Mouse (Mus musculus) mouse embryonic stem cell (cell line): ENCODE results near the gene Helz.
"Not testable (repeated sequence)": the region's sequence is repeated elsewhere in the genome, so short reads cannot be mapped to it uniquely, and the experiment has no call there.

Experiments used
- in situ Hi-C, 2 experiments: fragments of 300-500 bp; cut with MboI; formaldehyde crosslinking; loops; 1 replicate in 1 of 2; 3 replicates in 1 of 2; pipeline ENCODE4 v1.14.3; 2019 to 2020; ENCODE audit warnings: low sequenced_read_pairs in 2 of 2, low pct_unique_long_range_greater_than_20kb in 1 of 2, mixed read lengths in 1 of 2; ENCODE audit not compliant: unreplicated experiment in 1 of 2

Gene Helz

DNA sequence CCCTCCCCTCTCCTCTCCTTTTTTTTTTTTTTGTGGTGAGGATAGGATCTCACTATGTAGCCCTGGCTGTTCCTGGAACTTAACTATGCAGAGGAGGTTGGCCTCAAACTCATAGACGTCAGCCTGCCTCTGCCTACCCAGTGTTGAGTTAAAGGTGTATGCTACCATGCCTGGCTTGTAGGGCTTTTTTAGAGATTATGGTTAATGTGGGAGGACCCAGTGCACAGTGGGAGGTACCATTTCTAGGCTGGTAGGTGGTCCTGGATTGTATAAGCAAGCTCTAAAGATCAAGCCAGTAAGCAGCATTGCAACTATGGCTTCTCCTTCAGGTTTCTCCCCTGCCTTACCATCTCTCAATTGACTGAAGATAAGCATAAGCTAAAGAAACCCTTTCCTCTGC, 7.4 kb upstream of the Helz start:
- in situ Hi-C loops, result no loop called here

- in situ Hi-C loops, result no loop called here
Measured at GRCm38 (mm10) chr11:107545747-107546476, 1.8 kb upstream of the Helz start.

DNA sequence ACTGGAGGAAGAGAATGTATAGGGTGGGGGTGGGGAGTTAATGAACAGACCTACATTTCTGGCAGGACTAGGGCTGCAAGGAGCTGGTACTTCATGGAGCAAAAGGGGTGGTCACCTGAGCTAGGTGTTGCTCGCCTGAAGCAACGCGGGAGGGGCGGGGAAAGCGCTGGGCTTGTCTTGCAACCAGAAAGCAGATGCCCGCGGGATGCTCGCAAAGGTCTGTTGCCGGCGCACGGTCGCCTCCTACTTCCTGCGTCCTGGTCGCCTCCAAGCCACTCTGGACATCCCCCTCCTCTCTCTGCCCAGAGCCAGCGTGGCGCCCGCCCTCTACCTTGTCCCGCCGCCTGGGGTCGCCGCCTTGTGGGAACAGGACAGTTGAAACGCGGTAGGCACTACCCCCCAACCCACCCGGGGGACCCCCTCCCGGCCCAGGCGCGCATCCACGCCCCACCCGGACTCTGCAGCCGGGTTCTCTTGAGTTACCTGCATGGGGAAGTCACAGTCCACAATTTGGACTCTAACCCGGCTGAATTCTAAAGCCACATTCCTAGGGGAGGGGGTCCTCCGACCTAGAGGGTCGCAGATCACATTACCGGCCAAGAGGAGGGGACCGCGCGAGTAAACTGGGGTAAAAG, 946 bp upstream of the Helz start:
- in situ Hi-C loops, result no loop called here

DNA sequence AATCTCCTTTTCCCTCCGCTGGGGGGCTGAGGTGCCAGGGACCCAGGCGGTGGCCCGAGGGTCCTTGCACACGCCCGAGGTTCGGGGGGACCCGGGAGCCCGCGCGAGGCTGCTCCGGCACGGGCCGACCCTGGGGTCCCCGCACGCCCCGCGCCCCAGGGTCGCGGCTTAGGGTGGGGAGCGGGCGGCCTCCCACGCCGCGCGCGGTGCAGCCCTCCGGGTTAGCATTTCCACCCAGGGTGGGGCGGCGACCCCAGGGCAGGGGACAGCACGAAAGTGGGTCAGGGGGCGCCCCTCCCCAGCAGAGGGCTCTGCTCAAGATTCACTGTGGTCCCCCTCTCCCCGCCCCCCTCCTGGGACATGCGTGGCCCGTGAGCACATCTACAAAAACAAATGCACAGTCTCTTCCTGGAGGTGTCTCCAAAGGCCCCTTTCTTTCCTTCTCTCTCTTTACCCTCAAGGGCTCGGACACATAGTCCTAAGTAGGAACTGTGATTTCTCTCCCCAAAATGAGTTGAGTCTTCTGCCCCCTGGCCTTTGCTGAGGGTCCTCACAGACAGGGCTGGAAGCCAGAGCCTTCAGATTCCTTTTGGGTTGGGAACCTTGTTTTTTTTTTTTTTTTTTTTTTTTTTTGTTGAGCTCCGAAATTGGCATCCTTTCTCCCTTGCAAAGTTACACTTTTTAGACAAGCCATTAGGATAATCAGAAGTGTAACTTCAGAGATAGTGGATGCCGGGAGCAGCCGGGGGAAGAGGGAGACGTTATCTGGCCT, 660 bp downstream of the Helz start:
- in situ Hi-C loops, result no loop called here

DNA sequence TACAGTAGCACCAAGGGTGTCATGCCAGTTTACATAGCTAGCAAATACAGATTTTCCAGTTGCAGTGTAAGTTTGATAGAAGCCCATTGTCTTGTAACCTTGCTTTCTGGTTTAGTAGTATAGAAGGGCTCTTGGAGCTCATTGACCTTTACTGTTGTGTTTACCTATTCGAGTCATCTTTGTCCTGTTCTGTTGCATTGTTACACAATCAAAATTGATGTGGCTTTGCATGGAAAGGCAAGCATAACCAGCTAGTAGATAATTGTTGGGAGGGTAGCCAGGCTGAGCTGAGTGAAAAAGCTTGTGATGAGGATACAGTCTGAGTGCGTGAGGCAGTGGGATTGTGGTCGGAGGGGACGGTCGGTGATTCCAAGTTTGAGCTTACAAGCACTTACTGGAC, 12.1 kb downstream of the Helz start:
- in situ Hi-C loops, result no loop called here

DNA sequence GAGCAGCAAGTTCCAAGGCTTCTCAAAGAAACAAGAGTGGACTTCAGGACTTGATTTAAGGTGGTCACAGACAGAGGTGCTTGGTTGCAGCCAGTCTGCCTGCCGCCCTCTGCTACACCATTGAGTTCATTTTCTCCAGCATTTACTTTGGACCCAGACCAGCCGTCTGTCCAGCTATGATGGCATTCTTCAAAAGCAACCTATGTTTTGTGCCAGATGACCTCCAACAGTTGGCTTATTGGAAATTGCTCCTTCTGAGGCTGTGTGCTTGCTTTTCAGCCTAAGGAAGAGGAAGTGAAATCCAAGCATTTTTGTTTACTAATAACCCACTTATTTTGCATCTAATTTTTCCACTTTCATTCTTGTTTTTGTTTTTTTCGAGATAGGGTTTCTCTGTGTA, 19.7 kb downstream of the Helz start:
- in situ Hi-C loops, result no loop called here

GRCm38 (mm10) chr11:107568466-107568995, 20.8 kb downstream of the Helz start:
- in situ Hi-C loops, result no loop called here

DNA sequence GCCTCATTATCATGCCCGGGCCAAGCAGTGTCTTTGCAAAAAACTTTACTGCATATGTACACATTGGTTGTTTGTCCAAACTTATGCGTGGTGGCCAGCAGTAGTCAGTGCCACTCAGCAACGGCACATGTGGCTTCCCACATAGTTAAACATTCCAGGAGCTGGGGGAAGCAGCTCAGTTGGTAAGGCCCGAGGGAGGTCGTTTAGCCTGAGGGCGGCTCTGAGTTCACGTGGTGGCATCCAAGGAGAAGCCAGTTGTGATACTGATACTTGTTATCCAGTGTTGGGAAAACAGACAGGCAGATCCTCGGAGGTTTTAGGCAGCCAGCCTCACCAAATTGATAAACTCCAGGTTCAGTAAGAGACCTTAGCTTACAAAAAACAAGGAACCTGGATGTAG, 23.2 kb downstream of the Helz start:
- in situ Hi-C loops, result not testable (repeated sequence)

DNA sequence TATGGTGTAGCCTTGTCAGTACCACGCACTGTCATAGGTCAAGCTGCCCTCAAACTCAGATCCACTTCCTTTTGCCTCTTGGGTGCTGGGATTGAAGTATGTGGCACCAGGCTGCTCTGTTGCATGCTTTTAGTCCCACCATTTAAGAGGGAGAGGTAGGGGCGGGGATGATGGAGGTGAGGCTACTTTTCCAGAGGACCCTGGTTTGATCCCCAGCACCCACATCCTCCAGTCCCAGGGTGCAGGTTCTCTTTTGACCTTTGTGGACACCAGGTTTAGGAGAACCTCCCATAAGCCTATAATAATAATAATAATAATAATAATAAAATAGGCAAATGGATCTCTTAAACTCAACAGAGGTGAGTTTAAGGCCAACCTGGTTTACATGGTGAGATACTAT, 23.6 kb downstream of the Helz start:
- in situ Hi-C loops, result no loop called here

- in situ Hi-C loops, result no loop called here
Measured at GRCm38 (mm10) chr11:107572551-107572950, 24.8 kb downstream of the Helz start.

DNA sequence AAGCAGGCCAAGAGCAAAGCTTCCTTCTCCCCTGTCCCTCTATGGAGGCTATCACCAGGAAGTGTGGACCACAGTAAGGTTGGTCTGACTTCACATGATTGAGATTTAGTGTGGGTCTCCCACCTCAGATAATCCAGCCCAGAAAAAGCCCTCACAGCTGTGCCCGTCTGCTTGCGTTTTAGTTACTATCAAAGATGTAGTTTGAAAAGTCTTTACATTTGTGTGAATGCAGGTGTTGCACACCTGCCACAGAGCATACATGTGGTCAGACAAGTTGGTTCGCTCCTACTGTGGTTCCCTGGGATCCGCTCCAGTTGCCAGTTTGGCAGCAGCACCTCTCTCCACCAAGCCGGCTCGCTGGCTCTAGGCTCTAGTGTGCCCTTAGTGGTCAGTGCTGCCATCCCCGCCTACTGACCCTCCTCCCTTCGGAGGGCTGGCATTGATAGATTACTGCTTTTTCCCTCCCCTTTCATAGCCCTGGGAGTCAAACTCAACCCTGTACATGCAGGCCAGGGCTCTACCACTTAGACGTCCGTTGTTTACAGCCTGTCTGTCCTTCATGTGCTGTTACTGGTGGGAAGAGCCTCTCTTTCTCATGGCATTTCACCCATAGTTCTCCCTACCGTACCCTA, 25.4 kb downstream of the Helz start:
- in situ Hi-C loops, result no loop called here

DNA sequence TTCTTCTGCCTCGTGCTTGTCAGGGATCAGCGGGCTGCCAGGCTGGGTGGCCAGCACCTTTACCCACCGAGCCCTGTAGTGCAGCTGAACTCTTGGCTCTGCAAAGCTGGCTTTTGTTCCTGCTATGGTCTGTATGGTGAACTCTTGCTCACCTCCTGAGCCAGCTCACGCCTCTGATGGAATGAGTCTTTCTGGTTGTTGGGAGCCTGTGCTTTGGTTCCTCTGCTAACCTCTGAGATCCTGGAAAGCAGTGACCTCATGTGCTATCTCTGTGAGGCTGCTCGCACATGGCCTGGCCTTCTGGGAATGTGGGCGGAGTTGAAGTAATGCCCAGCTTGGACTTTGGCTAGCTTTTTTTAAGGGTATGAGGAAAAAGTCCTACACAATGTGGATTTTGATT, 26.1 kb downstream of the Helz start:
- in situ Hi-C loops, result no loop called here

DNA sequence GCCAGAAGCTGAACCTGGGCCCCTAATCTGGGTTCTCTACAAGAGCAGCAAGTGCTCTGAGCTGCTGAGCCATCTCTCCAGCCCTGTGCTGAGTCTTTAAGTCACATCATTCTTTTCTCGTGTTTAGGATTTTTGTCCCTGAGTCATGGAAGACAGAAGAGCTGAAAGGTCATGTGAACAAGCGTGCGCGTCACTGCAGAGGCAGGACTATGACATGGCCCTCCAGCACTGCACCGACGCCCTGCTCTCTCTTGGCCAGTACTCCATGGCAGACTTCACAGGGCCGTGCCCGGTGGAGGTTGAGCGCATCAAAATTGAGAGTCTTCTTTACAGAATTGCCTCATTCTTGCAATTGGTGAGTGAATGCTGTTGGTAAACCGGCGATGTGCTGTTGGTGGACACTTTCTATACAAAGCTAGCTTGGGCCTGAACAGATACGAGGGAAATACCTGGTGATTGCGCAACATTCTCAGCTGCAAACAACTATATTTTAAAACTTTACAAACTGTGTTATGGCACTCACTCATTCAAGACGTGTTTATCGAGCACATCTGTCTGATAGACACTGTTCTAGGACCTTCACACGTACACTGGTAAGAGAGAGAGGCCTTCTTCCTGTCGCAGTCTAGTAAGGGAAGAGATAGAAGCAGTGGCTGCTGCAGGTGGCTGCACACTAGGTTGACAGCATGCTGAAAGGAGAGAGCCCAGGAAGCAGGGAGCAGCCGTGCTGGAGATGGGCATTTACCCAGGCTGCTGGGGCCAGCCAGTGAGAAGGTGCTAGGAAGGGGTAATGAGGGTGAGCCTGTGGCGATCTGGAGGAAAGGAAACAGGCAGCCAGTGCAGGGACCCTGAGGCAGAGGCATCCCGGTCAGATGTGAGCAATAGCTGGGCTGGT, 27.3 kb downstream of the Helz start:
- in situ Hi-C loops, result no loop called here

GRCm38 (mm10) chr11:107576186-107576585, 28.5 kb downstream of the Helz start:
- in situ Hi-C loops, result no loop called here

GRCm38 (mm10) chr11:107577400-107577799, 29.7 kb downstream of the Helz start:
- in situ Hi-C loops, result no loop called here

GRCm38 (mm10) chr11:107578226-107578625, 30.5 kb downstream of the Helz start:
- in situ Hi-C loops, result no loop called here

DNA sequence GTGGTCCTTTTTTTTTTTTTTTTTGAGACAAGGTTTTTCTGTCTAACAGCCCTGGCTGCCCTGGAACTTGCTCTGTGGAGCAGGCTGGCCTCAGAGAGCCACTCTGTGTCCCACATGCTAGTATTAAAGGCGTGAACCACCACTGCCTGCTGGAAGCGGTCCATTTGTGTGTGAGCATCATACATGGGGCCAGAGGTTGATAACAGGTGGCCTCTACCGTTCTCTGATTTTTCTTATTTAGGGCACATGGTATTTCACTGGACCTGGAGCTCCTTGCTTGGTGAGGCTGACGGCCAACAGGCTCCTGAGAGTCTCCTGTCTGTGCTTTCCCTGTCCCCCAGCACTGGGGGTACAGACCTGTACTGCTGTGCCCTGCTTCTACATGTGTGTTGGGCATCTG, 33.1 kb downstream of the Helz start:
- in situ Hi-C loops, result no loop called here
